ENCODE assay signal across 8 mouse cellular contexts in the genomic region with DNA sequence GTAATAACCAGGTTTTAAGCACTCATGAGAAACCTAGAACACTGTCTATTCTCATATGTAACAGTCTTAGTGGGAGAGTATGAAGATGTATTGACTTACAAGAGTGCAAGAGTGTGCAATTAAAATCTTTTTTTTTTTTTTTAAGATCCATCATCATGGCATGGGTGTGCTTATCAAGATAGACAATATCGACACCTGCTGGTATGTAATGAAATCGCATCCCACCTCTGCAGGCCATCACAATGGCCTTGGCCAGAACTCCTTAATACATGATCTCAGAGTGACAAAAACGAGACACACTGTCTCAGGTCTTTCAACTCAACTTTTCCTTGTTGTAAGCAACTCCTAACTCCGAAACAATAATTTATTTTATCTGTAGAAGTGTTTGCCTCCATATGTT.
DNase-seq lines count a peak whose midpoint lies in the region; ATAC-seq and TF ChIP-seq lines count a peak whose summit lies in the region.

No protein-coding gene starts in this region.

- no peak overlapping the region for H3K9ac ChIP-seq in forebrain, embryonic 12.5 days
- H3K9ac ChIP-seq in forebrain, embryonic 16.5 days (replicated peaks; ENCODE audit: low read depth, low read length), result no peak overlapping the region
- H3K9ac ChIP-seq in limb, embryonic 14.5 days (ENCODE audit: low read depth, low read length, severe bottlenecking), result no peak overlapping the region

- H3K27me3 ChIP-seq in forebrain, embryonic 12.5 days, result no peaks in the 10 kb centered on the region
- no peaks in the 10 kb centered on the region for H3K27me3 ChIP-seq in forebrain, embryonic 16.5 days (replicated peaks; ENCODE audit: control insufficient read depth, insufficient read depth, low read length)
- no peaks in the 10 kb centered on the region for H3K27me3 ChIP-seq in limb, embryonic 14.5 days (ENCODE audit: control insufficient read depth, insufficient read depth, low read length)
- no peaks in the 10 kb centered on the region for H3K27me3 ChIP-seq in limb, embryonic 10.5 days (ENCODE audit: low read depth, poor library complexity, severe bottlenecking)

- H3K4me1 ChIP-seq in forebrain, embryonic 12.5 days, result no peaks in the 10 kb centered on the region
- 0 out of 2 replicates have a peak, but pooled peaks cover 3% of the 10 kb centered on the region for H3K4me1 ChIP-seq in forebrain, embryonic 16.5 days (replicated peaks; ENCODE audit: control insufficient read depth, insufficient read depth, low read length)
- H3K4me1 ChIP-seq in limb, embryonic 14.5 days (ENCODE audit: control insufficient read depth, insufficient read depth, low read length), result no peaks in the 10 kb centered on the region
- H3K4me1 ChIP-seq in limb, embryonic 10.5 days, result no peaks in the 10 kb centered on the region

- 0 out of 2 replicates have a peak, but pooled peaks have one; percentile 41 for ATAC-seq in forebrain, embryonic 12.5 days (ENCODE audit: low FRiP score)
- no peak for ATAC-seq in forebrain, embryonic 16.5 days
- ATAC-seq in limb, embryonic 14.5 days (ENCODE audit: low FRiP score, low read depth), result no peak
- no peak for ATAC-seq in megakaryocyte-erythroid progenitor cell, adult 5-6 weeks (replicated peaks; ENCODE audit: low FRiP score, low TSS enrichment, poor library complexity, severe bottlenecking)

- no peak overlapping the region for H3K4me3 ChIP-seq in forebrain, embryonic 12.5 days (replicated peaks)
- no peak overlapping the region for H3K4me3 ChIP-seq in forebrain, embryonic 16.5 days (replicated peaks; ENCODE audit: low read length)
- H3K4me3 ChIP-seq in limb, embryonic 14.5 days (replicated peaks; ENCODE audit: low read length), result no peak overlapping the region
- H3K4me3 ChIP-seq in limb, embryonic 10.5 days, result no peak overlapping the region

- peak; percentile 16 for DNase-seq in limb, embryonic 14.5 days (ENCODE audit: low spot score)
- no peak for DNase-seq in limb, embryonic 10.5 days (ENCODE audit: low spot score)
- peak; percentile 70 for DNase-seq in embryo, embryonic 10 days (ENCODE audit: low spot score)
- peak; percentile 40 for DNase-seq in lung, postnatal 10 days
- no peak for DNase-seq in c-Kit-positive CD71-positive TER-119-positive erythroid progenitor cells, embryonic 14.5 days (ENCODE audit: low spot score)

- 56% methylated on average over 4 of the region's 4 CpGs for WGBS in forebrain, embryonic 12.5 days
- 47% methylated on average over 4 of the region's 4 CpGs for WGBS in forebrain, embryonic 16.5 days
- WGBS in limb, embryonic 14.5 days, result 52% methylated on average over 4 of the region's 4 CpGs
- WGBS in limb, embryonic 10.5 days, result 49% methylated on average over 4 of the region's 4 CpGs

- H3K9me3 ChIP-seq in forebrain, embryonic 12.5 days, result no peaks in the 10 kb centered on the region
- no peaks in the 10 kb centered on the region for H3K9me3 ChIP-seq in forebrain, embryonic 16.5 days (ENCODE audit: control insufficient read depth, low read length)
- no peaks in the 10 kb centered on the region for H3K9me3 ChIP-seq in limb, embryonic 14.5 days (ENCODE audit: control insufficient read depth, low read length)
- no peaks in the 10 kb centered on the region for H3K9me3 ChIP-seq in limb, embryonic 10.5 days (replicated peaks)

- no peak overlapping the region for H3K4me2 ChIP-seq in forebrain, embryonic 12.5 days
- H3K4me2 ChIP-seq in forebrain, embryonic 16.5 days (ENCODE audit: low read length), result no peak overlapping the region
- H3K4me2 ChIP-seq in limb, embryonic 14.5 days (replicated peaks; ENCODE audit: low read depth, low read length, severe bottlenecking), result no peak overlapping the region

- H3K36me3 ChIP-seq in forebrain, embryonic 12.5 days (replicated peaks), result no peaks in the 10 kb centered on the region
- H3K36me3 ChIP-seq in forebrain, embryonic 16.5 days (ENCODE audit: control insufficient read depth, insufficient read depth), result no peaks in the 10 kb centered on the region
- no peaks in the 10 kb centered on the region for H3K36me3 ChIP-seq in limb, embryonic 14.5 days (ENCODE audit: control insufficient read depth, insufficient read depth, low read length)
- no peaks in the 10 kb centered on the region for H3K36me3 ChIP-seq in limb, embryonic 10.5 days

- no peak for TF ChIP-seq POLR2A in limb, embryonic 14.5 days (IDR thresholded peaks at IDR 0.05; ENCODE audit: borderline replicate concordance, extremely low read depth, insufficient read depth, insufficient read length)

- H3K27ac ChIP-seq in forebrain, embryonic 12.5 days, result no peak overlapping the region
- no peak overlapping the region for H3K27ac ChIP-seq in forebrain, embryonic 16.5 days (ENCODE audit: low read length)
- no peak overlapping the region for H3K27ac ChIP-seq in limb, embryonic 14.5 days (replicated peaks; ENCODE audit: low read depth, low read length)
- H3K27ac ChIP-seq in limb, embryonic 10.5 days, result no peak overlapping the region

Comparison
In these comparisons a context has a peak if more than half of its experiments do, and no peak if none do; other contexts are left out.
1. DNase-seq: peak in limb, embryonic 14.5 days (single experiment), embryo, embryonic 10 days (single experiment) and lung, postnatal 10 days (single experiment); none in limb, embryonic 10.5 days (single experiment) and c-Kit-positive CD71-positive TER-119-positive erythroid progenitor cells, embryonic 14.5 days (single experiment).